Mouse (Mus musculus) cortical plate, adult 2 months (tissue): ENCODE data around the gene Usp20.

Experiments used
- CTCF ChIP-seq: fragments of 200-500 bp; IDR thresholded peaks from 2 replicates; pipeline ENCODE4 v1.5.1; 2011; ENCODE audit warnings: mild to moderate bottlenecking, control low read depth, low read length; ENCODE audit not compliant: insufficient read depth; ENCODE audit errors: extremely low read depth
- POLR2A ChIP-seq: fragments of 200-500 bp; IDR thresholded peaks from 2 replicates; pipeline ENCODE4 v1.6.1; 2011; ENCODE audit warnings: mild to moderate bottlenecking, low read length, control low read depth; ENCODE audit not compliant: insufficient read depth; ENCODE audit errors: extremely low read depth

GRCm38 (mm10) chr2:31036811-31037210 is 54.7 kb downstream of the Usp20 start:
- TF ChIP-seq CTCF (no peak), POLR2A (no peak)
